Mouse (Mus musculus) left cerebral cortex, postnatal 10 days (tissue): ENCODE data around the gene Myo15b. TPM values are rescaled to one million over a fixed set of nuclear protein-coding genes. Genes with fewer than 3 reads are reported as not detected.

Experiments
- DNase-seq, 2 experiments: peaks; one replicate each; pipeline ENCODE4 v3.0.0; 2021 to 2022; ENCODE audit warnings: low spot score in 2 of 2, mixed read lengths in 1 of 2; ENCODE audit errors: extremely low spot score in 1 of 2
- intact Hi-C: fragments of 180-260 bp; cut with DNase I; formaldehyde crosslinking; loops from one replicate; pipeline ENCODE4 v1.15.1; 2025
- total RNA-seq, 2 experiments: library from RNA; stranded (reverse); gene quantifications; 2 replicates each; pipeline ENCODE4 v1.2.3; 2021

Myo15b gene
- total RNA-seq, 2 experiments from 2014 or later, result 0.17 to 0.93 TPM

DNA sequence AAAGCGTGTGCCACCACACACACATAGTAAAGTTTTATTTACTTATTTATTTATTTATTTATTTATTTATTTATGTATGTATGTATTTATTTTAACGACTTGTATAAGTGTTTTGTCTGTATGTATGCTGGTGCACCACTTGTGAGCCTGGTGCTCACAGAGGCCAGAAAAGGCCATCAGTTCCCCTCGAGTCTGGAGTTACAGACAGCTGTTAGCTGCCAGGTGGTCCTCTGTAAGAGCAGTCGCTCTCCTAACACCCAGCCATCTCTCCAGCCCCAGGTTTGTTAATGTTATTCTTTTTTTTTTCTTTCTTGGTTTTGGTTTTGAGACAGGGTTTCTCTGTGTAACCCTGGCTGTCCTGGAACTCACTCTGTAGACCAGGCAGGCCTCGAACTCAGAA, 60.4 kb downstream of the Myo15b start:
- no peak for DNase-seq
- intact Hi-C loops, result no loop called here

- no peak for DNase-seq
- intact Hi-C loops, result no loop called here
Measured at GRCm38 (mm10) chr11:115919073-115919472, 60.9 kb downstream of the Myo15b start.

DNA sequence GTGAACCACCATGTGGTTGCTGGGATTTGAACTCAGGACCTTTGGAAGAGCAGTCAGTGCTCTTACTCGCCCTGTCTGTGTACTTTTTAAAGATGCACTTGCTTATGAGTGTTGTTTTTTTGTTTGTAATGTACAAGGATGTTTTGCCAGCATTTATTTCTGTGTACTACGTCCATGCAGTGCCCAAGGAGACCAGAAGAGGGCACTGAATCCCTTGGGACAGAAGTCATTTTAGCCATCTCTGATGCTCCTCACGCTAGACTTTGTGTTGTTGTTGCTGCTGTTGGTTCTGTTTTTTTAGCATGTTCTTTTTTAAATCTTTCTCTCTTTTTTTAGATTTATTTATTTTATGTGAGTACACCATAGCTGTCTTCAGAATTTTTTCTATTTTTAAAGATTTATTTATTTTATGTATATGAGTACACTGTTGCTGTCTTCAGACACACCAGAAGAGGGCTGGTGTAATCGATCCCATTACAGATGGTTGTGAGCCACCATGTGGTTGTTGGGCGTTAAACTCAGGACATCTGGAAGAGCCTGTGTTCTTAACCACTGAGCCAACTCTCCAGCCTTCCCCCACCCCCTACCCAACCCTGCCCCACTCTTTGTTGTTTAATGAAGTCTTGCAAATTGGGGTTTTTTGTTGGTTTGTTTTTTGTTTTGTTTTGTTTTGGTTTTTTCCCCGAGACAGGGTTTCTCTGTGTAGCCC, 62.1 kb downstream of the Myo15b start:
- intact Hi-C loops, result no loop called here
- peak in 1 of 2 experiments; percentile 44 for DNase-seq

DNA sequence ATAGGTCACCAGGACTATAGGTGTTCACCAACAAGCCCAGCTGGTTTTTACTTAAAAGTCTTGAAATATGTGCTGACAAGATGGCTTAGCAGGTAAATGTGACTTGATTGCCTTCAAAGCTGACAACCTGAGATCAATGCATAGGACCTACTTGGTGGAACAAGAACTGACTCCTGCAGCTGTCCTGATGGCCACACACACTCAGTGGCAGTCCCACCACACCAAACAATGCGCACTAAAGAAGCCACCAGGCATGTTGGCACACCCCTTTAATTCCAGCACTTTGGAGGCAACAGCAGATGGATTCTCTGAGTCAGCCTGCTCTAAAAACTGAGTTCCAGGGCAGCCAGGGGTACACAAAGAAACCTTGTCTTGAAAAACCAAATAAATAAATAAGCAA, 63.8 kb downstream of the Myo15b start:
- DNase-seq, result no peak
- intact Hi-C loops, result no loop called here

GRCm38 (mm10) chr11:115929031-115929430, 70.8 kb downstream of the Myo15b start:
- intact Hi-C loops, result no loop called here
- no peak for DNase-seq

DNA sequence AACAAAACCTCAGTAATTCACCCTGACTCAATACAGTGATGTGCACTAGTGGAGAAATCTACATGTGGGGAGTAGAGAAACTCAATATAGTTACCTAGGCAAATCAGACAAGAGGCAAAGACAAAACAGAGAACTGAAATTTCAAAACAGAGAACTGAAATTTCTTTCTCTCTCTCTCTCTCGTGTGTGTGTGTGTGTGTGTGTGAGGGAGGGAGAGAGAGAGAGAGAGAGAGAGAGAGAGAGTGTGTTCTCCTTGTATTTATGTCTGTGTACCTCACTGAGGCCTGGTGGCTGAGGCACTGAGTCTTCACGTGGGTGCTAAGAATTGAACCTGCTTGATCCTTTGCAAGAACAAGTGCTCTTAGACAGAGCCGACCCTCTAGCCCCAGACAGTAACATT, 71.6 kb downstream of the Myo15b start:
- no peak for DNase-seq
- intact Hi-C loops, result no loop called here

DNA sequence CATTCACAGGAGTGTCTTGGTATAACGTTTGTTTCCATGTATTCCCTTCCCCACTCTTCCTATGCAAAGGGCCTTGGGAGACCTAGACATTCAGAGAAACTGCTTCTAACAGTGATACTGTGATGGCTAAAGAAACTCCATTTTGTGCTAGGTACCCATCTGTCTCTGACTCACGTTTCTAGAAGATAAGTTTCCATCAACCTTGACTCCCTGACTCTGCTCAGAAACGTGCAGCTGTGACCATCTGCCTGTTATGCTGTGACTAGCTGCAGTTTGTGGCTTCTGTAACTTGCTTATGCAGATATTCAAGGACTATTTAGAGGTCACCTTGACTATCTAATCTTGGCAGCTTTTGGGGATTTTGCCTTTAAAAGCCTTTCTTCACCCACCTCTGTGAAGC, 73.0 kb downstream of the Myo15b start:
- intact Hi-C loops, result no loop called here
- no peak for DNase-seq

DNA sequence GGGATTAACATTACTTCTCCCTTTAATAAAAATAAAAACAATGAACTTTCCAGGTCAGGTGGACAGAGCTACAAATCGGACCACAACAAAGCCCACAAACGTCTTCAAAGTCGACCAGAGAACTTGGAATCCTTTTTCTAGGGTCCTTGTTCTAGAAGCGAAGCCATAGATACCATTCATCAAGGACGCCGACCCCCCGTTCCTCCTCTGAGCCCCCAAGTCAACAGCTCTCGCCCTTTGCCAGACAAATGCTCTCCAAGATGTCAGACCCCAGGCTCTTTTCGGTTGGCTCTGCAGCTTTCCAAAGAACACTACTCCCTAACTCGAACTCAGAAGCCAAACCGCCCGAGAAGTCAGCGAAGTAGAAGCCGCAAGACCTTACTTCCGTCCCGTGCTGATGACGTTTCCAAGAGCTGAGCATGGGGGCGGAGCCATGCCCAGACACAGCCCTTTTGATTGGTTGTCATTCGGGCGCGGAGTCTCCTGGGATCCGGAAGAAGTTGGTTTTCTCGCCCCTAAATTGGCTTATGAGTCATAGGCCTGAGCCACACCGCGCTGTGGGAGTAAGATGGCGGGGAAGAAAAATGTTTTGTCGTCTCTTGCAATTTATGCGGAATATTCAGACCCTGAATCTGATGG, 75.0 kb downstream of the Myo15b start, which contains the start of the genes Sap30bp and Recql5:
Gene Sap30bp (plus strand): TSS at position 175 of the 639 bp plus-strand sequence.
Gene Recql5 (minus strand): TSS at position 370 of the 639 bp plus-strand sequence.
- peak; percentile 98 for DNase-seq
- intact Hi-C loops, result no loop called here

DNA sequence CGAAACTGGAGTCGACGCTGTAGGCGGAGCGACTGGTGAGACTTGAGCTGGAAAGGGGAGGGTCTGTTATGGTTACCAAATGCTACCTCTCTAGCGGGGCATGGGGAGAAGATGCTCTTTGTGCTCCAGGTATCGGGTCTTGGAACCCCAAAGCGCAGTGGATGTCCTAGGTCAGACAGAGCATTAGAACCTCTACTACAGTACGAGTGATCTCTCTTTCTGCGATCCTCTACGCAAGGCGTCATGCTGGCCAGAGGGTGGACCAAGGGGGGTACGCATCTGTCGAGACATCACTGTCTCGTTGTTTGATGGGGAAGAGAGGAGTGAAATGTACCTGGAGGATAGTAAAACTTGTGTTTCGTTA, 75.5 kb downstream of the Myo15b start:
- DNase-seq, result no peak
- intact Hi-C loops, result no loop called here

DNA sequence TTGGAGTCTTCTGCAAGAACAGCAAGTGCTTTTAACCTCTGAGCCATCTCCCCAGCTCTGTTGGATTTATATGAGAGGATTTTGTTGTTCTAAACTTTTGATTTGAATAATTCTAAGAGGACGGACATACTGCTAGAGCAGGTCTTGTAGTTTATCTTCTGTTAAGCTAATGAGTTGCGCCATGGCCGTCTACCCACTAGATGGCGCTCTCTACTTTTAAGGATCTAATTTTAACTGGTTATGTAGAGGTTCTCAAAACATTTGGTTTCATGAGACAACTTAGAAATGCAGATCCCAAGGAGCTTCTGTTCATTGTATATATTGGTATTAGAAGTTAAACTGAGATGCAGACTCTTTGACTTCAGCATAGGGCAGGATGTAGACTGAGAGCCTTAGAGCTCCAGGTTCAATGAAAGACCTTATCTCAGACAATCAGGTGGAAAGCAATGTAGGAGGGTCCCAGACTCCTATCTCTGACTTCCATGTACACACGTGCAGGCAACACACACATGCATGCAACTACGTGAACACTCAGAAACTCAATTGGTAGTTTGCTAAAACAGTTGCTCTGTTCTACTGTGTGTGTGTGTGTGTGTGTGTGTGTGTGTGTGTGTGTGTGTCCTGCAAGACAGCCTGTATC, 81.6 kb downstream of the Myo15b start:
- intact Hi-C loops, result loop anchor here (2.0 kb wide), 1 partner anchor 59 kb away; no protein-coding TSS in a partner anchor
- peak; percentile 52 to 63 for DNase-seq

GRCm38 (mm10) chr11:115941980-115942379, 83.8 kb downstream of the Myo15b start:
- intact Hi-C loops, result no loop called here
- DNase-seq, result no peak

Other genes starting within 250 kb of the Myo15b start
- 10 to 100 TPM; 14.4 to 14.6 TPM for gene Mif4gd, start 245.4 kb upstream of the Myo15b start, total RNA-seq
- 10 to 100 TPM; 55.0 to 59.7 TPM for gene Slc25a19, start 230.1 kb upstream of the Myo15b start, total RNA-seq
- 100 to 1,000 TPM; 183 to 193 TPM for gene Grb2, start 149.8 kb upstream of the Myo15b start, total RNA-seq
- 10 to 100 TPM; 37.7 to 40.0 TPM for gene Tmem94, start 93.0 kb upstream of the Myo15b start, total RNA-seq
- gene Caskin2, start 44.8 kb upstream of the Myo15b start, total RNA-seq, result 10 to 100 TPM; 15.7 to 17.7 TPM
- 10 to 100 TPM; 13.9 to 14.2 TPM for gene Tsen54, start 43.7 kb upstream of the Myo15b start, total RNA-seq
- gene Llgl2, start 34.4 kb upstream of the Myo15b start, total RNA-seq, result 1 to 10 TPM in 1 of 2 experiments, under 1 TPM in 1; 0.63 to 1.6 TPM
- gene Smim5, start 41.6 kb downstream of the Myo15b start, total RNA-seq, result under 1 TPM in 1 of 2 experiments, not detected in 1; 0.41 TPM
- not detected for gene Smim6, start 53.6 kb downstream of the Myo15b start, total RNA-seq
- gene Sap30bp, start 74.9 kb downstream of the Myo15b start, total RNA-seq, result 10 to 100 TPM; 55.3 to 60.9 TPM
- 10 to 100 TPM; 17.1 to 20.9 TPM for gene Recql5, start 75.1 kb downstream of the Myo15b start, total RNA-seq
- gene Itgb4, start 116.3 kb downstream of the Myo15b start, total RNA-seq, result 1 to 10 TPM; 4.7 to 4.8 TPM
- 10 to 100 TPM; 25.6 to 28.1 TPM for gene Galk1, start 154.3 kb downstream of the Myo15b start, total RNA-seq
- gene H3f3b, start 169.6 kb downstream of the Myo15b start, total RNA-seq, result 100 to 1,000 TPM; 320 to 336 TPM
- gene Unk, start 171.9 kb downstream of the Myo15b start, total RNA-seq, result 10 to 100 TPM; 24.8 to 25.8 TPM
- gene Unc13d, start 219.6 kb downstream of the Myo15b start, total RNA-seq, result 1 to 10 TPM in 1 of 2 experiments, under 1 TPM in 1; 0.63 to 1.2 TPM
- 100 to 1,000 TPM; 229 to 234 TPM for gene Wbp2, start 228.6 kb downstream of the Myo15b start, total RNA-seq